Mouse (Mus musculus) spleen, adult 2 months (tissue): ENCODE measurements around the gene Mast1.

Experiments used
- CTCF ChIP-seq: fragments of 200-500 bp; IDR thresholded peaks from 2 replicates; pipeline ENCODE4 v1.5.1; 2011; ENCODE audit warnings: mild to moderate bottlenecking, inconsistent platforms; ENCODE audit not compliant: insufficient read depth, insufficient read length, insufficient replicate concordance; ENCODE audit errors: extremely low read depth
- POLR2A ChIP-seq: fragments of 200-500 bp; IDR thresholded peaks from 2 replicates; pipeline ENCODE4 v1.6.1; 2011; ENCODE audit warnings: low read depth, low read length, inconsistent platforms

DNA sequence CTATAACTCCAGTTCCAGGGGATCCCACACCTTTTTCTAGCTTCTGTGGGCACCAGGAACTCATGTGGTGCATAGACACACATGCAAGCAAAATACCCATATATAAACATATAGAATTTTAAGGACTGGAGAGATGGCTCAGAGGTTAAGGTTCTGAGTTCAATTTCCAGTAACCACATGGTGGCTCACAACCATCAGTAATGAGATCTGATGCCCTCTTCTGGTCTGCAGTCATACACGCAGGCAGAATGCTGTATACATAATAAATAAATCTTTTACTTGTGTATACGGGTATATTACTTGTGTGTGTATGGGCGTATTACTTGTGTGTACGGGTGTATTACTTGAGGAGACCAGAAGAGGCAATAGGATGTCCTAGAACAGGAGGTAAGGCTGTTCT, 26.8 kb upstream of the Mast1 start:
- TF ChIP-seq CTCF (no peak), POLR2A (no peak)
